Mouse (Mus musculus) heart, postnatal 4 days (tissue): ENCODE data around the gene Dyrk1a. TPM values are rescaled to one million over a fixed set of nuclear protein-coding genes. Genes with fewer than 3 reads are reported as not detected.

ENCODE experiments used
- DNase-seq: peaks from one replicate; pipeline ENCODE4 v3.0.0; 2021
- total RNA-seq, 2 experiments: library from RNA; stranded (reverse); gene quantifications; 2 replicates each; pipeline ENCODE4 v1.2.3; 2021

Dyrk1a gene
- total RNA-seq, 2 experiments from 2014 or later, result 118 to 135 TPM

- DNase-seq, result no peak
Measured at GRCm38 (mm10) chr16:94591536-94591935, 21.7 kb downstream of the Dyrk1a start.

- DNase-seq, result no peak
Measured at GRCm38 (mm10) chr16:94596633-94597032, 26.8 kb downstream of the Dyrk1a start.

- no peak for DNase-seq
Measured at GRCm38 (mm10) chr16:94597640-94598039, 27.8 kb downstream of the Dyrk1a start.

GRCm38 (mm10) chr16:94599977-94600724 lies 30.3 kb downstream of the Dyrk1a start:
- no peak for DNase-seq

GRCm38 (mm10) chr16:94601089-94601488 lies 31.3 kb downstream of the Dyrk1a start:
- DNase-seq, result no peak

GRCm38 (mm10) chr16:94601540-94601953 lies 31.7 kb downstream of the Dyrk1a start:
- DNase-seq, result peak; percentile 75

- DNase-seq, result no peak
Measured at GRCm38 (mm10) chr16:94602188-94602587, 32.4 kb downstream of the Dyrk1a start.

- DNase-seq, result no peak
Measured at GRCm38 (mm10) chr16:94602730-94603129, 32.9 kb downstream of the Dyrk1a start.

- no peak for DNase-seq
Measured at GRCm38 (mm10) chr16:94606169-94606568, 36.4 kb downstream of the Dyrk1a start.

- no peak for DNase-seq
Measured at GRCm38 (mm10) chr16:94607468-94607867, 37.7 kb downstream of the Dyrk1a start.

GRCm38 (mm10) chr16:94608706-94609594 lies 39.1 kb downstream of the Dyrk1a start:
- no peak for DNase-seq

GRCm38 (mm10) chr16:94612573-94612972 lies 42.8 kb downstream of the Dyrk1a start:
- no peak for DNase-seq

- DNase-seq, result no peak
Measured at GRCm38 (mm10) chr16:94617255-94617654, 47.4 kb downstream of the Dyrk1a start.

- DNase-seq, result peak; percentile 79
Measured at GRCm38 (mm10) chr16:94618543-94618942, 48.7 kb downstream of the Dyrk1a start.

- no peak for DNase-seq
Measured at GRCm38 (mm10) chr16:94619301-94619700, 49.5 kb downstream of the Dyrk1a start.

GRCm38 (mm10) chr16:94624871-94625270 lies 55.1 kb downstream of the Dyrk1a start:
- DNase-seq, result peak; percentile 49

- DNase-seq, result no peak
Measured at GRCm38 (mm10) chr16:94625639-94626038, 55.8 kb downstream of the Dyrk1a start.

- DNase-seq, result no peak
Measured at GRCm38 (mm10) chr16:94627736-94628135, 57.9 kb downstream of the Dyrk1a start.

- no peak for DNase-seq
Measured at GRCm38 (mm10) chr16:94628976-94629729, 59.3 kb downstream of the Dyrk1a start.

GRCm38 (mm10) chr16:94631984-94632383 lies 62.2 kb downstream of the Dyrk1a start:
- DNase-seq, result peak; percentile 37

- DNase-seq, result no peak
Measured at GRCm38 (mm10) chr16:94632424-94632963, 62.7 kb downstream of the Dyrk1a start.

- no peak for DNase-seq
Measured at GRCm38 (mm10) chr16:94633012-94633411, 63.2 kb downstream of the Dyrk1a start.
